Mouse (Mus musculus) stomach, embryonic 15.5 days (tissue): ENCODE measurements around the gene Rps6kc1. TPM values are rescaled to one million over a fixed set of nuclear protein-coding genes. Genes with fewer than 3 reads are reported as not detected.

Experiments
- ATAC-seq: fragments of 200-750 bp; cut with Nextera tagmentation; 2 replicates; pipeline ENCODE4 v1.8.0; 2017; ENCODE audit warnings: low read depth, moderate number of reproducible peaks, moderate TSS enrichment; ENCODE audit not compliant: insufficient read depth, low FRiP score
- H3K27ac ChIP-seq: fragments of 300-500 bp; sonication (generic); 2 replicates; pipeline ENCODE4 v1.5.1; 2015; ENCODE audit warnings: mild to moderate bottlenecking, inconsistent platforms
- H3K27me3 ChIP-seq: fragments of 300-500 bp; sonication (generic); replicated peaks from 2 replicates; pipeline ENCODE4 v1.6.1; 2015; ENCODE audit warnings: inconsistent platforms
- H3K36me3 ChIP-seq: fragments of 300-500 bp; sonication (generic); 2 replicates; pipeline ENCODE4 v1.6.1; 2015; ENCODE audit warnings: inconsistent platforms
- H3K4me1 ChIP-seq: fragments of 300-500 bp; sonication (generic); 2 replicates; pipeline ENCODE4 v1.6.1; 2015; ENCODE audit warnings: inconsistent platforms
- H3K4me2 ChIP-seq: fragments of 300-500 bp; sonication (generic); 2 replicates; pipeline ENCODE4 v1.6.1; 2015; ENCODE audit warnings: mild to moderate bottlenecking, inconsistent platforms
- H3K4me3 ChIP-seq: fragments of 300-500 bp; sonication (generic); replicated peaks from 2 replicates; pipeline ENCODE4 v1.5.1; 2015; ENCODE audit warnings: inconsistent platforms
- H3K9ac ChIP-seq: fragments of 300-500 bp; sonication (generic); 2 replicates; pipeline ENCODE4 v1.6.1; 2015; ENCODE audit warnings: inconsistent platforms
- H3K9me3 ChIP-seq: fragments of 300-500 bp; sonication (generic); 2 replicates; pipeline ENCODE4 v1.6.1; 2016; ENCODE audit warnings: inconsistent platforms
- WGBS: fragments of 180-500 bp; shearing (Covaris S2); methylation state at CpG from one replicate; pipeline ENCODE4 v1.1.7; 2015; 5-methylcytosine and 5-hydroxymethylcytosine counted together
- polyA plus RNA-seq: library from polyadenylated mRNA; unstranded; fragments of >200 nt; fragmentation: Nextera tagmentation; extraction: Ambion mirVana; gene quantifications from 2 replicates; pipeline ENCODE4 v1.2.1, GENCODE M21; 2015

Gene Rps6kc1
- polyA plus RNA-seq, 1 experiment from 2014 or later: 10.6 TPM

GRCm38 (mm10) chr1:190868790-190869189 is 42.8 kb downstream of the Rps6kc1 start:
- 77% methylated on average over 3 of the region's 3 CpGs for WGBS
- Histone ChIP-seq H3K4me3 (no peak overlapping the region), H3K9ac (no peak overlapping the region), H3K9me3 (no peaks in the 10 kb centered on the region), H3K27me3 (no peaks in the 10 kb centered on the region), H3K27ac (no peak overlapping the region), H3K36me3 (no peaks in the 10 kb centered on the region), H3K4me1 (no peaks in the 10 kb centered on the region), H3K4me2 (no peak overlapping the region)
- no peak for ATAC-seq

DNA sequence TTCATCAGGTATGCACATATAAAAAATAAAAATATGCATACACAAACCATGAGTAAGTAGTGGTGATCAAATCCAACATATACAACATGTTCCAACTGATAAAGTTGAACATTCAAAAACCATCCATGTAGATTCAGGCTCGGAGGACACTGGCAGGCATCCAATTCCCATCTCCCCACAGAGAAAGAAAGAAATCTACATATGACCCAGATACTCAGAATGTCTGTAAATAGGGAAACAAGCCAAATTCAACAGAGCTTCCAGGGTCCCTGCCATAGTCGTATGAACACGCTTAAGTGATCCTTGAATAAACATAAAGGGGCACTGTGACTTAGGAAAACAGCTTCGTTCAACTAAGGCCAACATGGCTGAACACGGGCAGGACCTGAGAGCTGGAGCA is 49.9 kb downstream of the Rps6kc1 start:
- Histone ChIP-seq H3K9ac (no peak overlapping the region), H3K4me2 (no peak overlapping the region), H3K9me3 (no peaks in the 10 kb centered on the region), H3K4me1 (no peaks in the 10 kb centered on the region), H3K4me3 (no peak overlapping the region), H3K27me3 (no peaks in the 10 kb centered on the region), H3K36me3 (no peaks in the 10 kb centered on the region), H3K27ac (peak overlapping the region; percentile 21; the same call in 1 of the 2 replicates)
- WGBS: 45% methylated on average over 5 of the region's 5 CpGs
- no peak for ATAC-seq

DNA sequence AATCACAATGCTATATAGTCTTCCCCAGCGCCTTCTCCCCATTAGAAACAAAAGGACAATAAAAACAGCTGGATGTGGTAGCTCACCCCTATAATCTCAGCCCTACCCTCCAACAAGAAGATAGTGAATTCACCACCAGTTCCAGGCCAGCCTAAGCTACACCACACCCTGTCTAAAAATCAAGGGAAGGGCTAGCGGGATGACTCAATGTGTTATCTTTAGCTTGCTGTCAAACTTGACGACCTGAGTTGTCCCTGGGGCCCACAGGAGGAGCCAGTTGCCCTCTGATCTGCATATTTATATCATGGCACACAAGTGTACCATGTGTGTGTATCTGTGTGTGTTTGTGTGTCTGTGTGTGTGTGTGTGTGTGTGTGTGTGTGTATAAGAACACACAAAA is 57.1 kb downstream of the Rps6kc1 start:
- Histone ChIP-seq H3K4me1 (no peaks in the 10 kb centered on the region), H3K36me3 (no peaks in the 10 kb centered on the region), H3K9me3 (no peaks in the 10 kb centered on the region), H3K27ac (no peak overlapping the region), H3K27me3 (no peaks in the 10 kb centered on the region), H3K4me2 (no peak overlapping the region), H3K9ac (no peak overlapping the region), H3K4me3 (no peak overlapping the region)
- ATAC-seq: no peak
- WGBS: 61% methylated on average over 3 of the region's 3 CpGs

- no peaks in the 10 kb centered on the region for H3K36me3 ChIP-seq
- H3K27me3 ChIP-seq: no peaks in the 10 kb centered on the region
- 83% methylated on average over 11 of the region's 11 CpGs for WGBS
- H3K4me1 ChIP-seq: no peaks in the 10 kb centered on the region
- H3K4me2 ChIP-seq: no peak overlapping the region
- H3K9me3 ChIP-seq: no peaks in the 10 kb centered on the region
- H3K4me3 ChIP-seq: no peak overlapping the region
- no peak for ATAC-seq
- no peak overlapping the region for H3K9ac ChIP-seq
- H3K27ac ChIP-seq: no peak overlapping the region
Observed at GRCm38 (mm10) chr1:190849162-190849865, 62.3 kb downstream of the Rps6kc1 start.

DNA sequence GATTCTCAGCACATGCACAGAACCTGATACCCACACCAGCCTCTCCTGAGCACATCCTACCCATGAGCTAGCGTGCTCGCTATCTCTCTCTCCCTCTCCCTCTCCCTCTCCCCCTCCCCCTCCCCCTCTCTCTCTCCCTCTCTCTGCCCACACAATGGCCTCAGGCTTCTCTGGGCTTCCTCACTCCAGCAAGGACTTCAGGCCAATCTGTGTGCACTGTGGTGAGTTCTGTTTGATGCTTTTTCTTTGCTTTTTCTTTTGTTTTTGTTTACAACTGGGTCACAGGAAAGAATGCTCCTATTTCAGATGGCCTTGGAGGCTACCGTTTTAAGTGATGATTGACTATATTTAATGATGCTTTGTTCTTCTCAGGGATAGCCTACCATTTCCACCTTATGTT is 62.9 kb downstream of the Rps6kc1 start:
- no peak for ATAC-seq
- Histone ChIP-seq H3K9ac (no peak overlapping the region), H3K36me3 (no peaks in the 10 kb centered on the region), H3K27ac (no peak overlapping the region), H3K9me3 (no peaks in the 10 kb centered on the region), H3K4me2 (no peak overlapping the region), H3K27me3 (no peaks in the 10 kb centered on the region), H3K4me1 (no peaks in the 10 kb centered on the region), H3K4me3 (no peak overlapping the region)
- WGBS: 67% methylated on average over 3 of the region's 3 CpGs

GRCm38 (mm10) chr1:190846956-190847355 is 64.6 kb downstream of the Rps6kc1 start:
- H3K9me3 ChIP-seq: no peaks in the 10 kb centered on the region
- no peaks in the 10 kb centered on the region for H3K27me3 ChIP-seq
- WGBS: 74% methylated on average over 3 of the region's 3 CpGs
- H3K4me3 ChIP-seq: no peak overlapping the region
- no peak overlapping the region for H3K4me2 ChIP-seq
- ATAC-seq: no peak
- H3K9ac ChIP-seq: no peak overlapping the region
- peaks cover 3% of the 10 kb centered on the region; the same call in 1 of the 2 replicates for H3K36me3 ChIP-seq
- no peak overlapping the region for H3K27ac ChIP-seq
- no peaks in the 10 kb centered on the region for H3K4me1 ChIP-seq

DNA sequence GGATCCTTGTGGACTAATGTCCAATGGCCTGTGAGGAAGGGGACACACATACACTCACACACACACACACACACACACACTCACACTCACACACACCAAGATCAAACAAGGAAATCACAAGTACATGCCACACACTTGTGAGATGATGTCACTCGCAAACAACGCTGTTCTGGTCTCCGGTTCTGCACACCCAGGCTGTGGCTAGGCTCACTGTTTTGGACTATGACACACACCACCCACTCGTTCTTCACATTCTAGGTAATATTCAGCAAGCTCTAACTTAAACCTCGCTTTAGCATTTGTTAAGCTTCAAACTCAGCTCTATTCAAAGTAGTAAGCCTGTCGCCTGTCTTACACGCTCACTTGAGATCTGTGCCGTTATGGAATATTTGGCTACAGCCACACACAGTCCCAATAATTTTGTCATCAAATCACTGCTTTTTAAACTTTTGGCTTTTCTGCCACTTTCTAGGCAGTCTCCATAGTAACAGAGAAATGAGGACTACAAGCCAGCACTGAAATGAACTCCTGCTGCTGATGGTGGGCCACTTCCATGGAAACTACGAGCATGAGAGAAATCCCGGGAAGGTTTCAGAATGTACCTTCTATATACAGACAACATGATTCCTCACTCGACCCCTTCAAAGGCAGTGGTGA is 65.4 kb downstream of the Rps6kc1 start:
- 90% methylated on average over 11 of the region's 11 CpGs for WGBS
- Histone ChIP-seq H3K27ac (no peak overlapping the region), H3K27me3 (no peaks in the 10 kb centered on the region), H3K9ac (no peak overlapping the region), H3K4me1 (no peaks in the 10 kb centered on the region), H3K36me3 (peaks cover 3% of the 10 kb centered on the region; the same call in 1 of the 2 replicates), H3K4me2 (no peak overlapping the region), H3K4me3 (no peak overlapping the region), H3K9me3 (no peaks in the 10 kb centered on the region)
- ATAC-seq: no peak

- Histone ChIP-seq H3K4me2 (no peak overlapping the region), H3K4me3 (no peak overlapping the region), H3K36me3 (peaks cover 3% of the 10 kb centered on the region; the same call in 1 of the 2 replicates), H3K4me1 (no peaks in the 10 kb centered on the region), H3K27me3 (no peaks in the 10 kb centered on the region), H3K9me3 (no peaks in the 10 kb centered on the region), H3K9ac (no peak overlapping the region), H3K27ac (no peak overlapping the region)
- no peak; the same call in 1 of the 2 replicates for ATAC-seq
- WGBS: 61% methylated on average over 4 of the region's 4 CpGs
Observed at GRCm38 (mm10) chr1:190845419-190845818, 66.2 kb downstream of the Rps6kc1 start.

- H3K9me3 ChIP-seq: no peaks in the 10 kb centered on the region
- ATAC-seq: no peak
- H3K4me2 ChIP-seq: no peak overlapping the region
- no peak overlapping the region for H3K27ac ChIP-seq
- H3K4me3 ChIP-seq: no peak overlapping the region
- no peaks in the 10 kb centered on the region for H3K4me1 ChIP-seq
- WGBS: 90% methylated on average over 11 of the region's 11 CpGs
- no peak overlapping the region for H3K9ac ChIP-seq
- peaks cover 3% of the 10 kb centered on the region; the same call in 1 of the 2 replicates for H3K36me3 ChIP-seq
- no peaks in the 10 kb centered on the region for H3K27me3 ChIP-seq
Observed at GRCm38 (mm10) chr1:190844356-190844755, 67.2 kb downstream of the Rps6kc1 start.

DNA sequence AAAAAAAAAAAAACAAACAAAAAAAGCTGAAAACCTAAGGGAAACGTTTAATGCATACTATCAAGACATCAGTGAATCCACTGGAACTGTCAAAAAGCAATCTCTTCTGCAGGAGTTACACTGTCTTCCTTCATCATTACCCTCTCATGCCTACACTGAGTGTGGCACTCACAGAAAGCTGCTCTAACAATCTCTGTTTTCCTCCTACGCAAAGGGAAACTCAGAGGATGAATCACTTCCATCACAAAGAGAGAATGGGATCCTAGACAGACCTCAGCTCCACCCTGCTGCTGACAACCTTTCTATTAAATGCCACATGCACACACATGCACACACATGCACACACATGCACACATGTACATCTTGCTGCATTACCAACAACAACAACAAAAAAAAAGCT is 75.5 kb downstream of the Rps6kc1 start:
- Histone ChIP-seq H3K4me1 (no peaks in the 10 kb centered on the region), H3K9ac (no peak overlapping the region), H3K4me2 (no peak overlapping the region), H3K9me3 (no peaks in the 10 kb centered on the region), H3K27ac (no peak overlapping the region), H3K27me3 (no peaks in the 10 kb centered on the region), H3K36me3 (no peaks in the 10 kb centered on the region), H3K4me3 (no peak overlapping the region)
- WGBS: 76% methylated on average over 2 of the region's 2 CpGs
- ATAC-seq: no peak

GRCm38 (mm10) chr1:190834201-190834907 is 77.2 kb downstream of the Rps6kc1 start:
- no peaks in the 10 kb centered on the region for H3K9me3 ChIP-seq
- no peak overlapping the region for H3K9ac ChIP-seq
- H3K27me3 ChIP-seq: no peaks in the 10 kb centered on the region
- H3K4me1 ChIP-seq: no peaks in the 10 kb centered on the region
- H3K36me3 ChIP-seq: no peaks in the 10 kb centered on the region
- ATAC-seq: no peak
- H3K4me2 ChIP-seq: no peak overlapping the region
- H3K4me3 ChIP-seq: no peak overlapping the region
- WGBS: 62% methylated on average over 7 of the region's 7 CpGs
- H3K27ac ChIP-seq: peak overlapping the region; percentile 23; the same call in 1 of the 2 replicates
